Mouse (Mus musculus) inflammation-experienced regulatory T-cells, adult 16 weeks (primary cell): Measurements from ENCODE around the gene Olfr1434. TPM values are rescaled to one million over a fixed set of nuclear protein-coding genes. Genes with fewer than 3 reads are reported as not detected.

Source experiments
- polyA plus RNA-seq: library from polyadenylated mRNA; unstranded; fragments of 100-300 nt; shearing (Covaris generic); gene quantifications from one replicate; pipeline ENCODE4 v1.2.1, GENCODE M21; 2017

Gene Olfr1434
- polyA plus RNA-seq: not detected

DNA sequence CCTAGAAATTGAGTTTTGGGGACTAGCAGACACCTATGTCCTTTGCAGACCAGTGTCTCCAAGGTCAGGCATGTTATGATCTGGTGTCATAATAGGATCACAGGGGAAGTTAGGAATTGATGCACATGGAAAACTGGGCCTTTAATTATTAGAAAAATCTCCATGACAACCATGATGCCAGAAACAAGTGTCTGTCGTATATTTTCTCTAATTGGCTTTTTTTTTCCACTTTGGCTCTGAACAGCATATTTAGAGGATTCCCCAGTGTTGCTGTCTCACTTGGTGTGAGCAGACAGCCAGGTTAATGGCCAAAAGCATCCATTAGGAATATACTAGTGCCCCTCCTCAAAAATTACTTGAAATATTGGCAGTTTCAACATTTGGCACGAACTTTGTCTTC lies at the start of gene Olfr1434:
Gene Olfr1434, plus strand, starts transcription at position 301 of the 400 bp plus-strand sequence.

DNA sequence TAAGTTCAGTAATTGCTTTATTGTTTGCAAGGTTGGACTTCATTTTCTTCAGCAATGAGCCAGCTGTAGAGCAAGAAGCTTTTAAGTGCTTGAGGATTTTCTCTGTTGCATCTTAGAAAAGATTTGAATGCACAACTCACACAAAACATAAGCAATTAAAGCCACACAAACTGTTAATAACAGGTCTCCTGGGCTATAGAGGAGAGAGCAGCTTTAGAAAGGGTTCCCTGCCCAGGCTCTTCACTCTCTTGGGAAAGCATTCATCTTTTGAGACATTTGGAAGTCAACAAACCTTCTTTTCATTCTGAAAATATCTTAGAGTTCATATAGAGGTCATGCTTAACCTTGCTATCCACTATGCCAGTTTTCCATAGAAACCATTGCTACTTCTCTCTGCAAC lies 47.2 kb upstream of the Olfr1434 start, which contains the start of gene Olfr1432:
Gene Olfr1432, minus strand, starts transcription at position 101 of the 400 bp plus-strand sequence.

DNA sequence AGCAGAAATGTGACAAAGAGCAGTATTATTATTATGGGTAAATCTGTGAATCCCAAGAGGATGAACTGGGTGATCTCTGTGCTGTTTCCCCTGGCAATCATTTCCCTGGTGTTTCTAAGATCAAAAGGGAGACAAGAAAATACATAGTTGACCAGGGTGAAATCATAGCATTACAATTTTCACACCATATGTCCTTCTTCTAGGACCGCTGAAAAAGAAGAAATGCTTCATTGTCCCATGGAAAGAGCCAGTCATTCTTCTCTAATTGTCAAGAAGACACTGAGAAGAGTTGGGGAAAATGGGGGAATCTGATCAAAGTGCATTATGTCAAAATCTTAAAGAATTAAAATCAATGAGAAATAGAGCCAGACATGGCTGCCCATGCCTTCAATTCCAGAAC lies 38.1 kb upstream of the Olfr1434 start, which contains the start of gene Olfr262:
Gene Olfr262, minus strand, starts transcription at position 101 of the 400 bp plus-strand sequence.

DNA sequence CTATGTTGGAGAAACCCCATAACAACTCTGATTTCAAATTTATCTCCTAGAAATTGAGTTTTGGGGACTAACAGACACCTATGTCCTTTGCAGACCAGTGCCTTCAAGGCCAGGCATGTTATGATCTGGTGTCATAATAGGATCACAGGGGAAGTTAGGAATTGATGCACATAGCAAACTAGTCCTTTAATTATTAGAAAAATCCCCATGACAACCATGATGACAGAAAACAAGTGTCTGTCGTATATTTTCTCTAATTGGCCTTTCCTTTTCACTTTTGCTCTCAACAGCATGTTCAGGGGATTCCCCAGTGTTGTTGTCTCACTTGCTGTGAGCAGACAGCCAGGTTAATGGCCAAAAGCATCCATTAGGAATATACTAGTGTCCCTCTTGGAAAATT lies 18.9 kb upstream of the Olfr1434 start, which contains the start of gene Olfr235:
Gene Olfr235, plus strand, starts transcription at position 301 of the 400 bp plus-strand sequence.

DNA sequence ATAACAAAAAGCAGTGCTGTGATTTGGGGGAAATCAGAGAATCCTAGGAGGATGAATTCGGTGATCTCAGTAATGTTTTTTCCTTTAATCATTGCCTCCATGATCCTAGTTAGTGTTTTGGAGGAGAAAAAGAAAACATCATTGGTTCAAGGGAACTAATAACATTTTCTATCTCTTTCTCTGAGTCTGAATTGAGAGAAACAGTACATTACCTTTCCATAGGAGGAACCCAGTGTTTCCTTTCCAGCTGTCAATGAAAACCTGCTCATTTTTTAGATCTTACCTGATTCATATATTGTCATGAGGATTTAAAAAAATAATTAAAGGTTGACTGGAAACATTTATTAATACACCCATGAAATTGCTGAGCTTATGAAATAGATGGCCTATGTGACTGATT lies 19.4 kb downstream of the Olfr1434 start, which contains the start of gene Olfr1436:
Gene Olfr1436, minus strand, starts transcription at position 101 of the 400 bp plus-strand sequence.

DNA sequence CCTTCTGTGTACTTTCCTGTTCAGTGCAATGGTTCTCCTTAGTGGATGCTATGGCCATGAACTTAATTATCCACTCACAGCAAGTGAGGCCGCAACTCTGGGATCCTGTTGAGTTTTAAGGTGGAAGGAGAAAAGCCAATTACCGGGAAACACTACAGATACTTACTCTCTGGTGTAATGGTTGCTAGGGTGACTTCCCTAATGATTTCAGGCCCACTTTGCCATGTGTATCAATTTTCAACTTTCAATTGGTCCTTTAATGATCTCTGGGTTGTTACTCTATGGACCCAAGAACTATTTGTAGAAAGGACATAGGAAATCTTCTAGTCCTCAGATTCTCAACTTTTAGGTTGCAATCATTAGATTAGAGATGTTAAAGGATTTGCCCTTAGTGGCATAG lies 45.3 kb downstream of the Olfr1434 start, which contains the start of gene Olfr1437:
Gene Olfr1437, minus strand, starts transcription at position 101 of the 400 bp plus-strand sequence.

Other genes starting within 250 kb of the Olfr1434 start
- not detected for gene Olfr1423, start 238.5 kb upstream of the Olfr1434 start, polyA plus RNA-seq
- gene Olfr1424, start 217.2 kb upstream of the Olfr1434 start, polyA plus RNA-seq: not detected
- gene Olfr1425, start 202.1 kb upstream of the Olfr1434 start, polyA plus RNA-seq: not detected
- not detected for gene Olfr1426, start 187.8 kb upstream of the Olfr1434 start, polyA plus RNA-seq
- not detected for gene Olfr1427, start 176.5 kb upstream of the Olfr1434 start, polyA plus RNA-seq
- gene Olfr1428, start 164.0 kb upstream of the Olfr1434 start, polyA plus RNA-seq: not detected
- not detected for gene Olfr76, start 156.7 kb upstream of the Olfr1434 start, polyA plus RNA-seq
- 0.10 TPM for gene Olfr1555-ps1, start 109.7 kb upstream of the Olfr1434 start, polyA plus RNA-seq
- not detected for gene Olfr1431, start 79.2 kb upstream of the Olfr1434 start, polyA plus RNA-seq
- gene Olfr1432, start 47.3 kb upstream of the Olfr1434 start, polyA plus RNA-seq: not detected
- not detected for gene Olfr262, start 38.2 kb upstream of the Olfr1434 start, polyA plus RNA-seq
- gene Olfr235, start 18.8 kb upstream of the Olfr1434 start, polyA plus RNA-seq: not detected
- not detected for gene Olfr1436, start 19.3 kb downstream of the Olfr1434 start, polyA plus RNA-seq
- not detected for gene Olfr1437, start 45.2 kb downstream of the Olfr1434 start, polyA plus RNA-seq
- gene Olfr1438-ps1, start 56.1 kb downstream of the Olfr1434 start, polyA plus RNA-seq: not detected
- gene Olfr1440, start 107.4 kb downstream of the Olfr1434 start, polyA plus RNA-seq: not detected
- gene Olfr1441, start 137.6 kb downstream of the Olfr1434 start, polyA plus RNA-seq: not detected
- not detected for gene Pfpl, start 148.1 kb downstream of the Olfr1434 start, polyA plus RNA-seq
- 0.96 TPM for gene Mpeg1, start 180.9 kb downstream of the Olfr1434 start, polyA plus RNA-seq
- gene Dtx4, start 221.6 kb downstream of the Olfr1434 start, polyA plus RNA-seq: 9.6 TPM